Mouse (Mus musculus): ENCODE data around the gene Txlng. TPM values are rescaled to one million over a fixed set of nuclear protein-coding genes. Genes with fewer than 3 reads are reported as not detected.
"Not testable (repeated sequence)": the region's sequence is repeated elsewhere in the genome, so short reads cannot be mapped to it uniquely, and the experiment has no call there.

Txlng gene
- polyA plus RNA-seq, 1 experiment, result 12.3 TPM

DNA sequence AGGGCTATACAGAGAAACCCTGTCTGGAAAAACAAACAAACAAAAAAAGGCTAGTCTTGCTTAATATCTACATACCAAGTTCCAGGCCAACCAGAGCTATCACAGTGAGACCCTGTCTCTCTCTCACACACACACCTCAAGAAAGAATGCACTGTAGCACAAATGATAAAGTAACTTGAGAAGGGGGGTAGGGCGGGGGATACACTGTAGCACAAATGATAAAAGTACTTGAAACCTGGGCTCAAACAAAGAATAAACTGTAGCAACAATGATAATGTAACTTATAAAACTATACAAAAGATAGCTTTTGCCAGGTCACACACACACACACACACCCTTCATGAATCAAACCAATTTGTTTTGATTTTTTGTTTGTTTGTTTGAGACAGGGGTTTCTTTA, 2.3 kb upstream of the Txlng start:
- H3K4me1 ChIP-seq (ENCODE audit: control insufficient read depth, insufficient read depth, low read length), result peaks cover 3% of the 10 kb centered on the region
- no peak overlapping the region for H3K27ac ChIP-seq (ENCODE audit: insufficient read depth, low read depth, low read length)
- TF ChIP-seq CTCF (IDR thresholded peaks at IDR 0.05; ENCODE audit: low read depth, low read length) (no peak), POLR2A (IDR thresholded peaks at IDR 0.05; ENCODE audit: borderline replicate concordance, low read depth, low read length) (no peak)

DNA sequence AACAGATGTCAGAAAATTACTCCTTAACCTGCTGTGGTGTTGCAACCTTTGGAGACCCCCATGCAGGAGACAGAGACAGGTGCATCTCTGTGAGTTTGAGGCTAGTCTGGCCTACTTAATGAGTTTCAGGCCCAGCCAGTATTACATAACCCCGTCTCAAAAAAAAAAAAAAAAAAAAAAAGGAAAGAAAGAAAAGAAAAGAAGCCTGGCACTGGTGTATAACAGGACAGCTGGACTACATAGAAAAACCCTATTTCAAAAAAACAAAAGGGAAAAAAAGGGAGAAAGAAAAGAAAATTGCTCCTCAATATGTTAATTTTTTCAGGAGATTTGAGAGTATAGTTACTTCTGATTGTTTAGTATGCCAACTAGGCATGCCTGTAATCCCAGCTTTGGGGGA, 1.8 kb upstream of the Txlng start:
- Histone ChIP-seq H3K27ac (ENCODE audit: insufficient read depth, low read depth, low read length) (no peak overlapping the region), H3K4me1 (ENCODE audit: control insufficient read depth, insufficient read depth, low read length) (peaks cover 3% of the 10 kb centered on the region), H3K4me3 (ENCODE audit: insufficient read depth, low read length) (no peak overlapping the region)
- no peak for TF ChIP-seq CTCF (IDR thresholded peaks at IDR 0.05; ENCODE audit: low read depth, low read length)
- no peak for TF ChIP-seq POLR2A (IDR thresholded peaks at IDR 0.05; ENCODE audit: borderline replicate concordance, low read depth, low read length)

More for the DNA sequence above, 2.3 kb upstream of the Txlng start:
- H3K4me3 ChIP-seq (ENCODE audit: insufficient read depth, low read length), result no peak overlapping the region

DNA sequence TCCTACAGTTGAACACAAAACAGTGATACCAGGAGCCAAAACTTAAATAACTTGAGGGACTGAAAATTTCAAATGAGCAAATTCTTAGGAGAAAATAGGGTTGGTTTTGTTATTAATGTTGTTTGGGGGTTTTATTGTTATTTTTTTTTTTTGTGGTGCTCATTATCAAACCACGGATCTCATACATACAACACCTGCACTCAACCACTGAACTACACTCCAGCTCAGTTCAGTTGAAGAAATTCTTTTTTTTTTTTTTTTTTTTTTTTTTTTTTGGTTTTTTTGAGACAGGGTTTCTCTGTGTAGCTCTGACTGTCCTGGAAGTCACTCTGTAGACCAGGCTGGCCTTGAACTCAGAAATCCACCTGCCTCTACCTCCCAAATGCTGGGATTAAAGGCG, 1.1 kb upstream of the Txlng start:
- H3K4me3 ChIP-seq (ENCODE audit: insufficient read depth, low read length); H3K27ac ChIP-seq (ENCODE audit: insufficient read depth, low read depth, low read length); H3K4me1 ChIP-seq (ENCODE audit: control insufficient read depth, insufficient read depth, low read length): not testable (repeated sequence)

DNA sequence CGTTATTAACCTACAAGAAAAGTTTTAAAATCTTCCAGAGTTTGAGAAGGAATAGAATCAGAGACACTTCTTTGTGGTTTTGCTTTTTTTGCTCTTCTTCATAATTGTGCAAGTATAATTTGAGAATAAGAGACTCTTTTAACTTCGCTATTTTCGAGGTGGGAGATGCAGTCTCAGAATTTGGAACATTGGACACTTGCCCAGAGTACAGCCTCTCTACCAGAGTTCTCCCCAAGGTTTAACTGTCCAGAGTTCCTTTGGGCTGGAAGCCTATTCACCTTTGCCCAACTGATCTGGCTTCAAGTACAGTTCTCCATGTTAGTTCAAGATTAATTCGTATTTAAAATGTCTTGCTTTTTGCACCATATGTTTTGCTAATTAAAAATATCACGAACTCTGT, 487 bp upstream of the Txlng start:
- Histone ChIP-seq H3K4me3 (ENCODE audit: insufficient read depth, low read length) (peak overlapping the region; percentile 36), H3K27ac (ENCODE audit: insufficient read depth, low read depth, low read length) (no peak overlapping the region), H3K4me1 (ENCODE audit: control insufficient read depth, insufficient read depth, low read length) (peaks cover 3% of the 10 kb centered on the region)
- TF ChIP-seq CTCF (IDR thresholded peaks at IDR 0.05; ENCODE audit: low read depth, low read length) (no peak), POLR2A (IDR thresholded peaks at IDR 0.05; ENCODE audit: borderline replicate concordance, low read depth, low read length) (no peak)

DNA sequence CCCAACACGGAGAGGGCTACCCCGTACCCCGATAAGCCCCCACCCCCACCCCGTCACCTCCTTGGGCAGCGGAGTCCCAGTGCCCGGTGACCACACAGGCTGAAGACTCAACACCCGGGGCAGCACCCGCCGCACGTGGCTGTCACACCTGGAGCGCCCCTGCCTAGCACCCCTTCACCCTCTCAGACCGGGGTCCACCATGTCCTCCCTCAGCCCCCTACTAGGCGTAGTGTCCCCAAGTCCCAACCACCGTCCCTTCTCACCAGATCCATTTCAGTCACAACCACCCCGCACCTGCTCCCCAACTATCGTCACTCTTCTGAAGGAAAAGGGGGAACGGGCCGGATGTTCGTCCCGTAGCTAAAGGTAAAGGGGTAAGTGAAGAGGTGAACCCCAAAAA, 471 bp downstream of the Txlng start:
- TF ChIP-seq POLR2A (IDR thresholded peaks at IDR 0.05; ENCODE audit: borderline replicate concordance, low read depth, low read length) (no peak), CTCF (IDR thresholded peaks at IDR 0.05; ENCODE audit: low read depth, low read length) (no peak)
- Histone ChIP-seq H3K27ac (ENCODE audit: insufficient read depth, low read depth, low read length) (peak overlapping the region; percentile 58), H3K4me1 (ENCODE audit: control insufficient read depth, insufficient read depth, low read length) (peaks cover 3% of the 10 kb centered on the region), H3K4me3 (ENCODE audit: insufficient read depth, low read length) (peak overlapping the region; percentile 91)

DNA sequence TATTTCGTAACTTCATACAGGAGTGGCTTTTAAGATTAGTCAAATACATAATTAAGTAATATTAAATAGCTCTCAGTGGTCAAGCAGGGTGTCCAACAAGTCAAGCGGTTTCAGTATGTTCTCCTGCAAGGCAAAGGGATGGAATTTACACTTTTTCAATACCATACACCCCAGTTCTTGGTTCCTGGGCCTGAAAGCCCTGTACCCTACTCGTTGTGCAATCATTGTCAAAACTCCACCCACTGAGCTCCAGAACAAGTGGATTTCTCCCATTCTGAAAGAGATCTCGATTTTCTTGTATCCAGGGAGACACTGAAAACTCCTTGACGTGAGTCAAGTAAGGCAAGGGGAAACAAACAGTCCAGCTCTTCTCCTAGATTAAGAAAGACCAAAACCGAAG, 1.2 kb downstream of the Txlng start:
- TF ChIP-seq POLR2A (IDR thresholded peaks at IDR 0.05; ENCODE audit: borderline replicate concordance, low read depth, low read length) (no peak), CTCF (IDR thresholded peaks at IDR 0.05; ENCODE audit: low read depth, low read length) (no peak)
- H3K27ac ChIP-seq (ENCODE audit: insufficient read depth, low read depth, low read length), result 0 out of 2 replicates have a peak overlapping the region, but pooled peaks have one; percentile 2
- H3K4me3 ChIP-seq (ENCODE audit: insufficient read depth, low read length), result peak overlapping the region; percentile 91
- peaks cover 3% of the 10 kb centered on the region for H3K4me1 ChIP-seq (ENCODE audit: control insufficient read depth, insufficient read depth, low read length)

DNA sequence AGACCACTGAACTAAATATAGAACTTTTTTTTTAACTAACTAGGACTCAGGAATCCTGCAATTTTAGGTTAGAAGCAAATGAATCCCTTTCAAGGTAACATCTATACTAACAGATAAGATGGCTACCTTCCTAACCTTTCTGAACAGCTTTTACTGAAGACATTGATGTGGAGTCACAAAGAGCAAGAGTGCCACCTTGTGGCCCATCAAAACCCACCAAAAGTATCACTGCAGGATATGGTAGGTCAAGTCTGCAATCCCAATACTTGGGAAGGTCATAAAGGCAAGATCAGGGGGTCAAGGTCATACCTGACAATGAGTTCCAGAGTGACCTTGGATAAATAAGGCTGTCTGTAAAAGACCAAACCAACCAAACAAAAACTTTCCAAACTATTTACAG, 28.9 kb downstream of the Txlng start:
- Histone ChIP-seq H3K27ac (ENCODE audit: insufficient read depth, low read depth, low read length) (no peak overlapping the region), H3K4me3 (ENCODE audit: insufficient read depth, low read length) (no peak overlapping the region), H3K4me1 (ENCODE audit: control insufficient read depth, insufficient read depth, low read length) (no peaks in the 10 kb centered on the region)
- TF ChIP-seq POLR2A (IDR thresholded peaks at IDR 0.05; ENCODE audit: borderline replicate concordance, low read depth, low read length) (no peak), CTCF (IDR thresholded peaks at IDR 0.05; ENCODE audit: low read depth, low read length) (no peak)

DNA sequence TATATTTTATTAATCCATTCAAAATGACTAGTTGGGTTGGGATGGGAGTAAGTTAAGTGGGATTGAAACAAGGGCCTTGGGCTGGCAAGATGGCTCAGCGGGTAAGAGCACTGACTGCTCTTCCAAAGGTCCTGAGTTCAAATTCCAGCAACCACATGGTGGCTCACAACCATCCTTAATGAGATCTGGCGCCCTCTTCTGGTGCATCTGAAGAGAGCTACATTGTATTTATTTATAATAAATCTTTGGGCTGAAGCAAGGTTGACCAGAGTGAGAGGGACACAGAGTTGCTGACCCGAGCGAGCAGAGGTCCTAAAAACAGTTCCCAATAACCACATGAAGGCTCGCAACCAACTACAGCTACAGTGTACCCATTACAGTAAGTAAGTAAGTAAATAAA, 37.9 kb downstream of the Txlng start:
- H3K27ac ChIP-seq (ENCODE audit: insufficient read depth, low read depth, low read length); H3K4me1 ChIP-seq (ENCODE audit: control insufficient read depth, insufficient read depth, low read length); H3K4me3 ChIP-seq (ENCODE audit: insufficient read depth, low read length): not testable (repeated sequence)

DNA sequence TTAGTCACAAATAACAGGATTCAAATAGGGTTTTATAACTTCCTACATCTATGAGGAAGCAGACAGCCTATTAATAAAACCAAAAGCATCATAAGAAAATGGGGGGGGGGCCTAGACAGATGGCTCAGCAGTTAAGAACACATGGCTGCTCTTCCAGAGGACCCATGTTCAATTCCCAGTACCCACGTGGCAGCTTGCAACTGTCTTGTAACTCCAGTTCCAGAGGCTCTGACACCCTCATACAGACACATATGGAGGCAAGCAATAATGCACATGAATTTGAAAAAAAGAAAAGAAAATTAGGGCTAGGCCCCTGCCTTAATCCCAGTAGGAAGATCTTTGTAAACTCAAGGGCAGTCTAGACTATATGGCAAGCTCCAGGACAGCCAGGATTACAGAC, 40.9 kb downstream of the Txlng start:
- no peak overlapping the region for H3K4me3 ChIP-seq (ENCODE audit: insufficient read depth, low read length)
- TF ChIP-seq CTCF (IDR thresholded peaks at IDR 0.05; ENCODE audit: low read depth, low read length), result no peak
- no peak overlapping the region for H3K27ac ChIP-seq (ENCODE audit: insufficient read depth, low read depth, low read length)
- H3K4me1 ChIP-seq (ENCODE audit: control insufficient read depth, insufficient read depth, low read length), result no peaks in the 10 kb centered on the region

DNA sequence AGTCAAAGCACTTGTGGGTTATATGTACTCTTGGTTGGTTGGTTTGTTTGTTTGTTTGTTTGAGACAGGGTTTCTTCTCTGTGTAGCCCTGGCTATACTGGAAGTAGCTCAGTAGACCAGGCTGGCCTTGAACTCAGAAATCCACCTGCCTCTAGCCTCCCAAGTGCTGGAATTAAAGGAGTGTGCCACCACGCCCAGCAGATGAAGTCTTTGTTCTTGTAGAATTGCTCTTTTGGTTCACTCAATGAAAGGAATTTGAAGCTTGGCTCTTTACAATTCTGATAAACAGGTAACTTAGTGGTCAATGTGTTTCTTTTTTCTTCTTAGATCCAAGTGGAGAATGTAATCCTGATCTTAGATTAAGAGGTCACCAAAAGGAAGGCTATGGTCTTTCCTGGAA, 58.5 kb downstream of the Txlng start:
- Histone ChIP-seq H3K27ac (ENCODE audit: insufficient read depth, low read depth, low read length) (no peak overlapping the region), H3K4me1 (ENCODE audit: control insufficient read depth, insufficient read depth, low read length) (no peaks in the 10 kb centered on the region), H3K4me3 (ENCODE audit: insufficient read depth, low read length) (no peak overlapping the region)
- TF ChIP-seq POLR2A (IDR thresholded peaks at IDR 0.05; ENCODE audit: borderline replicate concordance, low read depth, low read length), result no peak
- no peak for TF ChIP-seq CTCF (IDR thresholded peaks at IDR 0.05; ENCODE audit: low read depth, low read length)

DNA sequence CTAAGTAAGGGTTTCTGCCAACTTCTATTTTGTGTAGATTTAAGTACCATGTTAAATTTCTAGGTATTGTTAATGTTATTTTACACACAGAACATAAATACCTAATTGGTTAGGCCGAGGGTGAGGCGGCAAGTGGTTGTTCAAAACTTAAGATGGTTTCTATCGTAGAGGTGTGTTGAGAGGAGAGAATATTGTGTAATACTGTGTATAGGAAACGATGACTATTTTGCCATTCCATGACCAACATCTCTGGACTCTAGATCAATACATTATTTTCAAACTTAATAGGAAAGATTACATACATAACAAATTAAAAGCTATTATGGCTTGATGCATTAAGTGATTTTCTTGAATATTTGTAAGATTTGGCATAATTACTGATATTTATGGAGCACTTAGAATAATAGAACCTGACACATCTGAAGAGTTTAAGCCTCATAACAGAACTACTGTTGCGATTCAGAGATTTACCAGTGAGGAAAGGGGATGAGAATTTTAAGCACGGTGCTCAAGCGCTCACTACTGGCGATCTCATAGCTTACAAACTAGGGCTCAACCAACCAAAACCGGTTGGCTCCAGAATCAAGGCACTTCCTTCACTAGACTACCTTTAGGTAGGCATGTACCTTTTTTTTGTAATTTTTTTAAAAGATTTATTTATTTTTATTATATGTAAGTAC, 67.4 kb downstream of the Txlng start:
- TF ChIP-seq CTCF (IDR thresholded peaks at IDR 0.05; ENCODE audit: low read depth, low read length), result no peak
- no peak for TF ChIP-seq POLR2A (IDR thresholded peaks at IDR 0.05; ENCODE audit: borderline replicate concordance, low read depth, low read length)
- peaks cover 4% of the 10 kb centered on the region for H3K4me1 ChIP-seq (ENCODE audit: control insufficient read depth, insufficient read depth, low read length)
- H3K4me3 ChIP-seq (ENCODE audit: insufficient read depth, low read length), result peak overlapping the region; percentile 94
- H3K27ac ChIP-seq (ENCODE audit: insufficient read depth, low read depth, low read length), result no peak overlapping the region
